Mouse (Mus musculus): ENCODE data around the gene Maml1. TPM values are rescaled to one million over a fixed set of nuclear protein-coding genes. Genes with fewer than 3 reads are reported as not detected.
A peak's percentile ranks its signal among the peaks of the same experiment; 100 is the strongest.
"Not testable (repeated sequence)": the region's sequence is repeated elsewhere in the genome, so short reads cannot be mapped to it uniquely, and the experiment has no call there.

The Maml1 gene
- polyA plus RNA-seq, 1 experiment from 2014 or later = 4.7 TPM

GRCm38 (mm10) chr11:50319343-50319742 lies 27.2 kb upstream of the Maml1 start:
- WGBS = 86% methylated on average over 4 of the region's 4 CpGs
- H3K4me1 ChIP-seq (replicated peaks) = peaks cover 26% of the 10 kb centered on the region
- H3K9me3 ChIP-seq; H3K27me3 ChIP-seq (ENCODE audit: insufficient read depth, poor library complexity, severe bottlenecking); H3K27ac ChIP-seq; DNase-seq (ENCODE audit: low spot score); H3K4me3 ChIP-seq: not testable (repeated sequence)
- peaks cover 50% of the 10 kb centered on the region for H3K36me3 ChIP-seq

- H3K36me3 ChIP-seq = peaks cover 75% of the 10 kb centered on the region
- 95% methylated on average over 2 of the region's 2 CpGs for WGBS
- no peaks in the 10 kb centered on the region for H3K4me1 ChIP-seq (replicated peaks)
- H3K9me3 ChIP-seq = no peaks in the 10 kb centered on the region
- H3K27me3 ChIP-seq (ENCODE audit: insufficient read depth, poor library complexity, severe bottlenecking) = no peaks in the 10 kb centered on the region
- H3K4me3 ChIP-seq = no peak overlapping the region
- H3K27ac ChIP-seq = no peak overlapping the region
- no peak for DNase-seq (ENCODE audit: low spot score)
These were observed 20.7 kb upstream of the Maml1 start for GRCm38 (mm10) chr11:50312803-50313202.

- DNase-seq (ENCODE audit: low spot score) = no peak
- no peaks in the 10 kb centered on the region for H3K4me1 ChIP-seq (replicated peaks)
- H3K9me3 ChIP-seq = no peaks in the 10 kb centered on the region
- no peak overlapping the region for H3K4me3 ChIP-seq
- no peaks in the 10 kb centered on the region for H3K27me3 ChIP-seq (ENCODE audit: insufficient read depth, poor library complexity, severe bottlenecking)
- H3K36me3 ChIP-seq = peaks cover 100% of the 10 kb centered on the region
- no peak overlapping the region for H3K27ac ChIP-seq
- 93% methylated on average over 2 of the region's 2 CpGs for WGBS
These were observed 11.3 kb upstream of the Maml1 start for GRCm38 (mm10) chr11:50303406-50303805.

DNA sequence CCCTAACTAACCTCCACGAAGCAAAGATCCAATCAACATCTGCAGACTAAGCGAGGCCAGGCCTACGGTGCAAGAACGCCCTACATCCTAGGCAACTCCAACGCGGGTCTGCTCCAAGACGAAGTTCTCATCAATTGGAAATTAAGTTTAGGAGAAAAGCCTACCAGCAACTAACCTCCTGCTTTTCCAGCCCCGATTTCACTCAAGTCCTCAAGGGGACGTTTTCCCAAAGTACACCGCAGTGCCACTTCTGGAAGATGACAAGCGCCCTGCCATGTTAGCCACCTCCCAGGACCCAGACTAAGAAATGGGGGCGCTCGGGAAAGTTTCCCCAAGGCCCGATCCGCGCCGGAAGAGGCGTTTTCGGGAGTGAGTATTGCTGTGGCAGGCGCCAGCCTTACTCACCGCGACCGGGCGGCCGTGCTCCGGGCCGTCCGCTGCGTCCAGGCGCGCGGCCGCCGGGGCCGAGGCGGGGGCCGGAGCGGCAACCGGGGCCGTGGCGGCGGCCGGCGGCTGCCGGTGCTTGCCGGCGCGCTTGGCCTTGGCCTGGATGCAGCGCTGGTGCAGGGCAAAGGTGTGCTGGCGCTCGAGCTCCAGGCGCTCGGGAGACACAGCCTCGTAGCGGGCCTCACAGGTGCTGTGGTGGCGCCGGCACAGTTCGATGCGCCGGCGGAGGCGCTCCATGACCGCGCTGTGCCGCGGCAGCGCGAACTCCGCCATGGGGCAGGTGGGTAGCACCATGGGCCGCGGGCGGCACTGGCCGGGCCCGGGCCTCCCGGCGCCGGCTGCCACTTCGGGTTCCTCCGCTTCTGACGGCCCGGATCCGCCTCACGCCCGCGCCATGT lies 568 bp downstream of the Maml1 start:
- no peaks in the 10 kb centered on the region for H3K27me3 ChIP-seq (ENCODE audit: insufficient read depth, poor library complexity, severe bottlenecking)
- peak; percentile 74 for DNase-seq (ENCODE audit: low spot score)
- peak overlapping the region; percentile 97 for H3K4me3 ChIP-seq
- under 1% methylated on average over 85 of the region's 85 CpGs for WGBS
- peaks cover 71% of the 10 kb centered on the region for H3K36me3 ChIP-seq
- H3K9me3 ChIP-seq = no peaks in the 10 kb centered on the region
- H3K27ac ChIP-seq = peak overlapping the region; percentile 99
- H3K4me1 ChIP-seq (replicated peaks) = peaks cover 26% of the 10 kb centered on the region

DNA sequence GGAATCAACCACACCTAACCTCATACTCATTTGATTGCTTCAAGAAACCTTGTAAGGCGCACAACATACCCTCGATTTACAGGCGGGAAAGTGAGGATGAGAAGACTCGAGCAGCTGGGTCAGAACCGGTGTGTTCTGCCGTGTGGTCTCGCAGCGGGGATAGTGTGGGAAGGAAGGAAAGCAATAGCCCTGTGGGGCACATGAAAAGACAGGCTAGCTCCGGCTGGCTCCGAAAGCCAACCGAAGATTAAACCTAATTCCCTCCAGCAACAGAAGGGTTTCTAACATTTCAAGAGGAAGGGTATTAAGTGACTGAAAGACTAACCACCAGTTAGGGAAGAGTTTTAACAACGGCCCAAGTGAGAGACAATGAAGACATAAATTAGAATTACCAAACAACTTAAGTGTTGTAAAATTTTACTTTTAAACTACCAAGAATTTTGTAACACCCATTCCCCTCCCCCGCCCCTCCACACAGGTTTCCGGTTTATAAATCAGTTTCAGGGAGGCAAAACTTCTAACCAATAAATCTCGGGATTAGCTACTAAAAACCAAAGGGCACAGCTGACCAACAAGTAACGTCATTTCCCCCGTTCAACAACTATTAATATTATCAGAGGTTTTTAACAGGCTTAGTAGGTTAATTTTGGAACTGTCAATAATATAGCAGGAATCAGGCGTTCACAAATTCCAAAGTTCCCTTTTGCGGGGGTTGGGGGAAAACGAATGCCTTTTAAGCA lies 1.5 kb downstream of the Maml1 start:
- Histone ChIP-seq H3K4me3 (peak overlapping the region; percentile 97), H3K9me3 (no peaks in the 10 kb centered on the region), H3K4me1 (replicated peaks) (peaks cover 26% of the 10 kb centered on the region), H3K27me3 (ENCODE audit: insufficient read depth, poor library complexity, severe bottlenecking) (no peaks in the 10 kb centered on the region), H3K36me3 (peaks cover 71% of the 10 kb centered on the region), H3K27ac (peak overlapping the region; percentile 99)
- DNase-seq (ENCODE audit: low spot score) = no peak
- WGBS = 21% methylated on average over 20 of the region's 20 CpGs

- Histone ChIP-seq H3K9me3 (no peaks in the 10 kb centered on the region), H3K4me1 (replicated peaks) (peaks cover 20% of the 10 kb centered on the region), H3K27me3 (ENCODE audit: insufficient read depth, poor library complexity, severe bottlenecking) (no peaks in the 10 kb centered on the region), H3K36me3 (peaks cover 63% of the 10 kb centered on the region), H3K27ac (no peak overlapping the region), H3K4me3 (no peak overlapping the region)
- no peak for DNase-seq (ENCODE audit: low spot score)
- WGBS = 95% methylated on average over 1 of the region's 1 CpGs
These were observed 5.7 kb downstream of the Maml1 start for GRCm38 (mm10) chr11:50286428-50286827.

GRCm38 (mm10) chr11:50285696-50286095 lies 6.4 kb downstream of the Maml1 start:
- Histone ChIP-seq H3K36me3 (peaks cover 70% of the 10 kb centered on the region), H3K27ac (no peak overlapping the region), H3K9me3 (no peaks in the 10 kb centered on the region), H3K4me3 (no peak overlapping the region), H3K27me3 (ENCODE audit: insufficient read depth, poor library complexity, severe bottlenecking) (no peaks in the 10 kb centered on the region), H3K4me1 (replicated peaks) (peaks cover 18% of the 10 kb centered on the region)
- no peak for DNase-seq (ENCODE audit: low spot score)
- 96% methylated on average over 7 of the region's 7 CpGs for WGBS

GRCm38 (mm10) chr11:50285263-50285662 lies 6.8 kb downstream of the Maml1 start:
- H3K36me3 ChIP-seq = peaks cover 75% of the 10 kb centered on the region
- H3K4me1 ChIP-seq (replicated peaks) = peaks cover 14% of the 10 kb centered on the region
- no peak overlapping the region for H3K4me3 ChIP-seq
- no peaks in the 10 kb centered on the region for H3K9me3 ChIP-seq
- no peaks in the 10 kb centered on the region for H3K27me3 ChIP-seq (ENCODE audit: insufficient read depth, poor library complexity, severe bottlenecking)
- no peak overlapping the region for H3K27ac ChIP-seq
- DNase-seq (ENCODE audit: low spot score) = no peak
- WGBS = 98% methylated on average over 5 of the region's 5 CpGs

DNA sequence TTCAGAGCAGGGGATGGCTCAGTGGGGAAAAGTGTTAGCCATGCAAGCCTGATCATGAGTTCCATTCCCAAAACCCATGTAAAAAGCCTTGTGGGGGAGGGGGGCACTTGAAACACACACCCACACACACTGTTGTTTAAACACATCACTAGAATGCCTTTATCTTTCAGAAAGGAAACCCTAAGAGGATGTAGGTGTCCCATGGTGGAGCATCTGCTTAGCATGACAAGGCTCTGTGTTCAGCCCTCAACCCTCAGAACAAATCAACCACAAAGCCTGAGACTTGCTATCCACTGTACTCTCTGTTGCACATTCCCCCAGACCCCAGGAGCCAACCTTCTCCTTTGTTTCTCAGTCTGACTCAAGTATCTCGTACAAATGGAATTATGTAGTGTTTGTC lies 12.1 kb downstream of the Maml1 start:
- Histone ChIP-seq H3K36me3 (peaks cover 52% of the 10 kb centered on the region), H3K4me1 (replicated peaks) (no peaks in the 10 kb centered on the region), H3K27me3 (ENCODE audit: insufficient read depth, poor library complexity, severe bottlenecking) (no peaks in the 10 kb centered on the region), H3K4me3 (no peak overlapping the region), H3K27ac (no peak overlapping the region), H3K9me3 (no peaks in the 10 kb centered on the region)
- WGBS = 80% methylated on average over 1 of the region's 1 CpGs
- no peak for DNase-seq (ENCODE audit: low spot score)

- Histone ChIP-seq H3K4me1 (replicated peaks) (no peaks in the 10 kb centered on the region), H3K27ac (no peak overlapping the region), H3K27me3 (ENCODE audit: insufficient read depth, poor library complexity, severe bottlenecking) (no peaks in the 10 kb centered on the region), H3K9me3 (no peaks in the 10 kb centered on the region), H3K36me3 (peaks cover 55% of the 10 kb centered on the region), H3K4me3 (no peak overlapping the region)
- no peak for DNase-seq (ENCODE audit: low spot score)
- WGBS = 95% methylated on average over 4 of the region's 4 CpGs
These were observed 13.1 kb downstream of the Maml1 start for GRCm38 (mm10) chr11:50279005-50279404.

DNA sequence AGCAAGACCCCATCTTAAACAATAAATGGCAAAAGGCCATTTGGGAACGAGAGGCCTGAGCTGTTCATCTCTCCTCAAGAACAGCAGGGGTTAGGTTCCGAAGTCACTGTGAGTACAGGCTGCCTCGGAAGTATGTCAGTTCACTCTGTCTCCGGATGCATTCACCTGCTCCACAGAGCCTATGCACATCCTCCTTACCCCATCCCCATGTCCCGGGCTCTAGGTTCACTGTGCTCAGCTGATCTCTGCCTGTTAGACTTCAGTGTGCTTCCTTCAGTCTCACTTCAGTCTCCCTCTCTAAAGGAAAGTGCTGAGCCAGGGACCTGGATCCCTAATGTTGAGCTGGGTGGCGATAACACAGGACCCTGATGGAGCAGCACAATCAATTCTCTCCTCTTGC lies 14.4 kb downstream of the Maml1 start:
- Histone ChIP-seq H3K4me3 (no peak overlapping the region), H3K9me3 (no peaks in the 10 kb centered on the region), H3K27ac (no peak overlapping the region), H3K36me3 (peaks cover 49% of the 10 kb centered on the region), H3K4me1 (replicated peaks) (no peaks in the 10 kb centered on the region), H3K27me3 (ENCODE audit: insufficient read depth, poor library complexity, severe bottlenecking) (no peaks in the 10 kb centered on the region)
- WGBS = 86% methylated on average over 6 of the region's 6 CpGs
- DNase-seq (ENCODE audit: low spot score) = no peak

DNA sequence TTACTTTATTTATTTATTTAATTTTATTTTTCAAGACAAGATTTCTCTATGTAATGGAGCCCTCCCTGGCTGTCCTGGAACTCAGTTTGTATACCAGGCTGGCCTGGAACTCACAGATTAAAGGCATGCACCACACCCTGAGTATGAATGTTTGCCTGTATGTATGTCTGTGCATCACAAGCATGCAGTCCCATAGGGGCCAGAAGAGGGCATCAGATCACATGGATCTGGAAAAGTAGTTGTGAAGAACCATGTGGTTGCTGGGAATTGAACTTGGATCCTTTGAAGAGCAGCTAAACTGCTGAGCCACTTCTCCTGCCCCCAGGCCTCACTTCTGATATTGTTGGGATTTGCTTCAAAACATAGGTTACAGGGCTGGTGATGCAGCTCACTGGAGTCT lies 15.1 kb downstream of the Maml1 start:
- H3K9me3 ChIP-seq = no peaks in the 10 kb centered on the region
- no peaks in the 10 kb centered on the region for H3K4me1 ChIP-seq (replicated peaks)
- H3K27ac ChIP-seq = no peak overlapping the region
- H3K4me3 ChIP-seq = no peak overlapping the region
- no peaks in the 10 kb centered on the region for H3K27me3 ChIP-seq (ENCODE audit: insufficient read depth, poor library complexity, severe bottlenecking)
- DNase-seq (ENCODE audit: low spot score) = no peak
- H3K36me3 ChIP-seq = peaks cover 48% of the 10 kb centered on the region

GRCm38 (mm10) chr11:50275568-50276151 lies 16.5 kb downstream of the Maml1 start:
- Histone ChIP-seq H3K36me3 (peaks cover 46% of the 10 kb centered on the region), H3K27ac (no peak overlapping the region), H3K9me3 (no peaks in the 10 kb centered on the region), H3K4me1 (replicated peaks) (no peaks in the 10 kb centered on the region), H3K4me3 (no peak overlapping the region), H3K27me3 (ENCODE audit: insufficient read depth, poor library complexity, severe bottlenecking) (no peaks in the 10 kb centered on the region)
- no peak for DNase-seq (ENCODE audit: low spot score)
- 87% methylated on average over 5 of the region's 5 CpGs for WGBS

Data from hindbrain, embryonic 10.5 days (tissue).